Mouse (Mus musculus) stomach, embryonic 16.5 days (tissue): Measurements from ENCODE around the gene Il31ra. TPM values are rescaled to one million over a fixed set of nuclear protein-coding genes. Genes with fewer than 3 reads are reported as not detected.

Source experiments
- ATAC-seq: fragments of 200-750 bp; cut with Nextera tagmentation; 2 replicates; pipeline ENCODE4 v1.8.0; 2017; ENCODE audit warnings: moderate number of reproducible peaks, moderate TSS enrichment; ENCODE audit not compliant: insufficient read depth, low FRiP score
- H3K27ac ChIP-seq: fragments of 300-500 bp; sonication (generic); 2 replicates; pipeline ENCODE4 v1.5.1; 2014; ENCODE audit warnings: low read length
- H3K27me3 ChIP-seq: fragments of 300-500 bp; sonication (generic); 2 replicates; pipeline ENCODE4 v1.6.1; 2014; ENCODE audit warnings: low read length, control low read depth, mixed read lengths; ENCODE audit not compliant: control insufficient read depth, insufficient read depth
- H3K36me3 ChIP-seq: fragments of 300-500 bp; sonication (generic); 2 replicates; pipeline ENCODE4 v1.6.1; 2014; ENCODE audit warnings: low read length; ENCODE audit not compliant: control insufficient read depth, insufficient read depth
- H3K4me1 ChIP-seq: fragments of 300-500 bp; sonication (generic); 2 replicates; pipeline ENCODE4 v1.6.1; 2014; ENCODE audit warnings: low read length, control low read depth, mixed read lengths; ENCODE audit not compliant: control insufficient read depth, insufficient read depth
- H3K4me2 ChIP-seq: fragments of 300-500 bp; sonication (generic); 2 replicates; pipeline ENCODE4 v1.6.1; 2014; ENCODE audit warnings: low read depth, low read length, mixed read lengths
- H3K4me3 ChIP-seq: fragments of 300-500 bp; sonication (generic); replicated peaks from 2 replicates; pipeline ENCODE4 v1.5.1; 2014; ENCODE audit warnings: mild to moderate bottlenecking, low read length
- H3K9ac ChIP-seq: fragments of 300-500 bp; sonication (generic); 2 replicates; pipeline ENCODE4 v1.6.1; 2014; ENCODE audit warnings: low read length
- H3K9me3 ChIP-seq: fragments of 300-500 bp; sonication (generic); replicated peaks from 2 replicates; pipeline ENCODE4 v1.6.1; 2016; ENCODE audit warnings: low read length, control low read depth; ENCODE audit not compliant: control insufficient read depth
- WGBS: fragments of 180-500 bp; shearing (Covaris S2); extraction: QIAGEN DNeasy Blood & Tissue Kit; methylation state at CpG from one replicate; pipeline ENCODE4 v1.1.7; 2014; 5-methylcytosine and 5-hydroxymethylcytosine counted together
- polyA plus RNA-seq: library from polyadenylated mRNA; unstranded; fragments of >200 nt; fragmentation: Nextera tagmentation; extraction: Ambion mirVana; gene quantifications from 2 replicates; pipeline ENCODE4 v1.2.1, GENCODE M21; 2015

Il31ra gene
- polyA plus RNA-seq, 1 experiment from 2014 or later: 0.09 TPM

DNA sequence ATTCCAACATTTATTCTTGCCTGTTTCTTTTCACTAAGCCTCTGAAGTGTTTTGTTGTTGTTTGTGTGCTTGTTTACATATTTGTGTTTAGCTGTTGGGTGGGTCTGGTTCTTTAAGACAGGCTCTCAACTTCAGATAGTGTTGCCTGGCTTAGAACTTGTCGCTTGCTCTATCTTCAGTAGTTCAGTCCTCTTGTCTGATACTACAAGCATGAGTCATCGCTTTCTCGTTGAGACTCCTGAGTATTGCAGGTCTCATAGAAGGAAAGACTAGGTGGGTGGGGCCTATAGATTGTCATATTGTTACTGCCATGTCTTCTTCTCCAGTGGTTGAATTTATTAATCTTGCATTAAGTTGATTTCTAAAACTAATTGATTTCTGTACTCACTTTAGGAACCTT, 104.1 kb downstream of the Il31ra start:
- ATAC-seq: no peak
- Histone ChIP-seq H3K4me3 (no peak overlapping the region), H3K27me3 (no peaks in the 10 kb centered on the region), H3K9me3 (no peaks in the 10 kb centered on the region), H3K27ac (no peak overlapping the region), H3K4me2 (no peak overlapping the region), H3K36me3 (peaks cover 19% of the 10 kb centered on the region), H3K9ac (no peak overlapping the region), H3K4me1 (no peaks in the 10 kb centered on the region)
- WGBS: 80% methylated on average over 3 of the region's 3 CpGs

GRCm38 (mm10) chr13:112486676-112487075, 107.5 kb downstream of the Il31ra start:
- Histone ChIP-seq H3K4me1 (no peaks in the 10 kb centered on the region), H3K9ac (no peak overlapping the region), H3K27ac (no peak overlapping the region), H3K27me3 (no peaks in the 10 kb centered on the region), H3K9me3 (no peaks in the 10 kb centered on the region), H3K36me3 (peaks cover 26% of the 10 kb centered on the region; the same call in 1 of the 2 replicates), H3K4me2 (no peak overlapping the region), H3K4me3 (no peak overlapping the region)
- WGBS: 94% methylated on average over 5 of the region's 5 CpGs
- no peak for ATAC-seq

- Histone ChIP-seq H3K27ac (no peak overlapping the region), H3K36me3 (peaks cover 26% of the 10 kb centered on the region; the same call in 1 of the 2 replicates), H3K27me3 (no peaks in the 10 kb centered on the region), H3K9ac (no peak overlapping the region), H3K4me2 (no peak overlapping the region), H3K9me3 (no peaks in the 10 kb centered on the region), H3K4me3 (no peak overlapping the region), H3K4me1 (no peaks in the 10 kb centered on the region)
- ATAC-seq: no peak
- WGBS: 98% methylated on average over 5 of the region's 5 CpGs
These were observed 107.9 kb downstream of the Il31ra start for GRCm38 (mm10) chr13:112486236-112486635.

- no peaks in the 10 kb centered on the region for H3K9me3 ChIP-seq
- peaks cover 22% of the 10 kb centered on the region; the same call in 1 of the 2 replicates for H3K36me3 ChIP-seq
- no peak for ATAC-seq
These were observed 111.1 kb downstream of the Il31ra start for GRCm38 (mm10) chr13:112483015-112483414.

DNA sequence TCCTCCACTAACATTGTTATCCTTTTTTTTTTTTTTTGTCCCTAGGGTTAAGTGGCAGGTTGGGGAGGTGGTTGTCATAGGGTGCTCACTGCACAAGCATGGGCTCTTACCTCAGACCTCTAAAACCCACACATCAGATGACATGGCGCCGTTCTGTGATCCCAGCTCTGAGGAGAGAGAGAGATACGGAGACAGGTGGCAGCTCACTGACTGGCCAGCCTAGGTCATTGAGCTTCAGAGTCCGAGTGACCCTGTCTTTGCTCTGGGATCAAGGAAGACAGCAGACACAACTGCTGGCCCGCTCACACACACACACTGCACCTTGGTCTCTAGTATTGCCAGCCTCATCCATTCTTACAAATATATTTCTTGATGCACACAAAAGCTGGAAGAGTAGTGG, 111.6 kb downstream of the Il31ra start:
- ATAC-seq: no peak
- Histone ChIP-seq H3K27ac (no peak overlapping the region), H3K4me3 (no peak overlapping the region), H3K9ac (no peak overlapping the region), H3K27me3 (no peaks in the 10 kb centered on the region), H3K4me1 (no peaks in the 10 kb centered on the region), H3K4me2 (no peak overlapping the region), H3K9me3 (no peaks in the 10 kb centered on the region), H3K36me3 (peaks cover 24% of the 10 kb centered on the region; the same call in 1 of the 2 replicates)
- WGBS: 91% methylated on average over 5 of the region's 5 CpGs

More at GRCm38 (mm10) chr13:112483015-112483414, 111.1 kb downstream of the Il31ra start:
- H3K4me3 ChIP-seq: no peak overlapping the region
- no peak overlapping the region for H3K4me2 ChIP-seq
- H3K27ac ChIP-seq: no peak overlapping the region
- H3K9ac ChIP-seq: no peak overlapping the region
- H3K4me1 ChIP-seq: no peaks in the 10 kb centered on the region
- H3K27me3 ChIP-seq: no peaks in the 10 kb centered on the region
- 74% methylated on average over 7 of the region's 7 CpGs for WGBS

DNA sequence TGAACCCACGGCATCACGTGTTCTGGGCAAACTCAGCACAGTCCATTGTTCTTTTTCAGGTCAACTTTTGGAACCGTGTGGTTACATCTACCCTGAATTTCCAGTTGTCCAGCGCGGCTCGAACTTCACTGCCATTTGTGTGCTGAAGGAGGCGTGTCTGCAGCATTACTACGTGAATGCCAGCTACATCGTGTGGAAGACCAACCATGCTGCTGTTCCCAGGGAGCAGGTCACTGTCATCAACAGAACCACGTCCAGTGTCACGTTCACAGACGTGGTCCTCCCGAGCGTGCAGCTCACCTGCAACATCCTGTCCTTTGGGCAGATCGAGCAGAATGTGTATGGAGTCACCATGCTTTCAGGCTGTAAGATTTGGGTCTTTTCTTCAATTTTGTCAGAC, 114.2 kb downstream of the Il31ra start:
- WGBS: 87% methylated on average over 15 of the region's 15 CpGs
- ATAC-seq: no peak
- Histone ChIP-seq H3K4me2 (no peak overlapping the region), H3K4me1 (no peaks in the 10 kb centered on the region), H3K9ac (no peak overlapping the region), H3K4me3 (no peak overlapping the region), H3K9me3 (no peaks in the 10 kb centered on the region), H3K27me3 (no peaks in the 10 kb centered on the region), H3K36me3 (peaks cover 21% of the 10 kb centered on the region), H3K27ac (no peak overlapping the region)

- Histone ChIP-seq H3K27ac (no peak overlapping the region), H3K36me3 (peaks cover 16% of the 10 kb centered on the region), H3K27me3 (no peaks in the 10 kb centered on the region), H3K4me1 (no peaks in the 10 kb centered on the region), H3K4me3 (no peak overlapping the region), H3K9ac (no peak overlapping the region), H3K4me2 (no peak overlapping the region), H3K9me3 (no peaks in the 10 kb centered on the region)
- ATAC-seq: no peak
- 79% methylated on average over 7 of the region's 7 CpGs for WGBS
These were observed 115.1 kb downstream of the Il31ra start for GRCm38 (mm10) chr13:112479032-112479431.

DNA sequence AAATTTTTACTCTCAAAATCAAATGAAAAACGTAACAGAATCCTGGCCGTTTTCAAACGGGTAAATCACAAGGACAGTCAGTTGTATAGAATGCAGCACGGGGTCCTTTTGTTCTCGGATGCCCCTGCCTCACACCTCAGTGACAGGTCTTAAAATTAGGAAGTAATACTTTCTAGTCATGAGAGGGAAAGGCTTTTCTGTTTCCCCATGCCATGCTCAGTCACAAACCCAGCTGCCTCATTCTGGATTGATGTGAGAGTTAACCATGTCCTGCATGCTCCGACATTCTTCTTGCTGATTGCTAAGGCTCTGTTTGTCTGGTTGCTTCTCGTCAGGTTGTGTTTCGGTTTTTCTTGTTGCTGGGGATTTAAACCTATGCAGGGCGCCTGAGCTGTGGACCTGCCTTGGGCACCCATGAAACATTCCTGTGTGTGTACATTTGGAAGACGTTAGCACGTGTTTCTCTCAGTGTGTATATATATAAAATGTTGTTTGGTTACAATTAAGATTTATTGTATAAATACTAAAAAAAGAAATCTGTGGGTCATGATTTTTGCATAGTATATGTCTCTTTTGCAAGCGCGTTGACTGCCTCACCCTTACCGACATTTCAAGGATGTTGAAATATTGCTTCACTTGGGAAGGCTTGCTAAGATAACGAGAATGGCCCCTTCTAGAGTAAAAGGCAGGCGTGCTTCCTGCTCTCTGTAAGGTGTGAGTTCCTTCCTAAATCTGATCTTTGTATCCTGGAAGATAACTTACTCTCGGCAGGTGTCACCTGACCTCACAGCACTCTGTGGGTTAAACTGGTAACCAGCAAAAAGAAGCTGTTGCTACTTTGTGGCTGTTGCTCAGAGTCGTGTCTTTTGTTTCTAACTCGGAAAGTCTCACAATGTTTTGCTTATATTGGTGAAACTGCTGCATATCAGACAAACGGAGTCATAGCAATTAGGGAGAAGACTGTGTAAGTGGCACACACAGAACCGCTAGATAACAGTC, 120.1 kb downstream of the Il31ra start:
- Histone ChIP-seq H3K4me2 (no peak overlapping the region), H3K9me3 (no peaks in the 10 kb centered on the region), H3K27ac (no peak overlapping the region), H3K4me3 (no peak overlapping the region), H3K27me3 (no peaks in the 10 kb centered on the region), H3K36me3 (peaks cover 13% of the 10 kb centered on the region), H3K4me1 (0 out of 2 replicates have a peak, but pooled peaks cover 4% of the 10 kb centered on the region), H3K9ac (no peak overlapping the region)
- ATAC-seq: no peak
- WGBS: 60% methylated on average over 21 of the region's 21 CpGs

GRCm38 (mm10) chr13:112472401-112473023, 121.6 kb downstream of the Il31ra start:
- no peak overlapping the region for H3K27ac ChIP-seq
- WGBS: 83% methylated on average over 16 of the region's 19 CpGs
- H3K4me2 ChIP-seq: no peak overlapping the region
- ATAC-seq: no peak
- H3K36me3 ChIP-seq: peaks cover 11% of the 10 kb centered on the region
- no peaks in the 10 kb centered on the region for H3K9me3 ChIP-seq
- H3K4me1 ChIP-seq: 0 out of 2 replicates have a peak, but pooled peaks cover 4% of the 10 kb centered on the region
- no peaks in the 10 kb centered on the region for H3K27me3 ChIP-seq
- no peak overlapping the region for H3K4me3 ChIP-seq
- H3K9ac ChIP-seq: no peak overlapping the region
